Mouse (Mus musculus): Measurements from ENCODE around the gene Capzb.

DNA sequence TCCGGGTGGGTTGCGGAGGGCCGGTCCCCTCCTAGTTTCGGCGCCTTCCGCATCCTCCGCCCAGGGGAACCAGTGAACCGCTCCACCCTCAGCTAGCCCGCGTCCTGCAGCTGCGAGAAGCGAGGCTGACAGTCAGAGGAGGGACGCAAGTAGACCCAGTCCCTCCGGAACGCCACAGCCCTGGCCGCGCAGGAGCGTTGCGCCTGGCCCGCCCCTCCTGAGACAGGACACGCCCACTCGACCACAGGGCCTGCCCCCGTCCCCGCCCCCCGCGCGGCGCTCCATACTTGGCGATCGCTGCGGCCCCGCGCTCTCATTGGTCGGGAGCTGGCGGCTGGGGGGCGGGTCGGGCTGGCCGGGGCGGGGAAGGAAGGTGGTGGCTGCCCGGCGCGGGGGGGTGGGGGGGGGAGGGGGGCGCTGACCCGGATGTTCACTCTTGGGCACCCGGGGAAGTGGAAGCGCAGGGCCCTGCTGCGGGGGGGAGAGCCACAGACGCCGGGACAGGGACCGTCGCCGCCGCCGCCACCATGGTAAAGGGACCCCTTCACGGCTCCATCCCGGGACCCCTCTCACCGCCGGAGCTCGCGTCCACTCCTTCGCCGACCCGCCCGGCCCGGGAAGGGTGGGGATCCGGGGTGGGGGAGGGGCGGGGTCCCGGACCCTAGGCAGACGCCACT is at the start of gene Capzb:
- peak; percentile 93 for TF ChIP-seq POLR2A (IDR thresholded peaks at IDR 0.05; ENCODE audit: low read depth, low read length)
- TF ChIP-seq CTCF (IDR thresholded peaks at IDR 0.05; ENCODE audit: extremely low read depth, insufficient read depth, insufficient read length, insufficient replicate concordance) = no peak

All from spleen, adult 2 months (tissue).